Mouse (Mus musculus) 416B (cell line): ENCODE results near the gene Gm21783.
"Not testable (repeated sequence)": the region's sequence is repeated elsewhere in the genome, so short reads cannot be mapped to it uniquely, and the experiment has no call there.

ENCODE experiments used
- DNase-seq: peaks from one replicate; pipeline ENCODE4 v3.0.0; 2011; ENCODE audit warnings: low read depth

The Gm21783 gene

GRCm38 (mm10) chrY:44981163-44981562 lies at the start of gene Gm21783:
Gene Gm21783, minus strand, starts transcription at chrY:44981263.
- not testable (repeated sequence) for DNase-seq
